Mouse (Mus musculus): ENCODE measurements at regions not wholly inside any gene's neighbourhood (a gene's known extent, or its start where the extent isn't known, plus 50 kb on each side); places are given as distances from the start of the nearest gene placed in this dataset.

- TF ChIP-seq POLR2A (IDR thresholded peaks at IDR 0.05; ENCODE audit: insufficient read depth, low read length): no peak
- no peak for TF ChIP-seq CTCF (IDR thresholded peaks at IDR 0.05; ENCODE audit: low read depth, low read length)
- peak; percentile 54; the same call in 1 of the 2 replicates for TF ChIP-seq EP300 (IDR thresholded peaks at IDR 0.05; ENCODE audit: insufficient read depth, low read depth, low read length)
Measured at GRCm38 (mm10) chr13:51902482-51903285, 56.2 kb downstream of the Gadd45g start.

Data from ES-Bruce4 (cell line).